Mouse (Mus musculus) kidney, adult 18-20 months (tissue): ENCODE measurements around the gene Phactr2.
"Not testable (repeated sequence)": the region's sequence is repeated elsewhere in the genome, so short reads cannot be mapped to it uniquely, and the experiment has no call there.

Experiments used
- DNase-seq: peaks from one replicate; pipeline ENCODE4 v3.0.0; 2021

The Phactr2 gene

DNA sequence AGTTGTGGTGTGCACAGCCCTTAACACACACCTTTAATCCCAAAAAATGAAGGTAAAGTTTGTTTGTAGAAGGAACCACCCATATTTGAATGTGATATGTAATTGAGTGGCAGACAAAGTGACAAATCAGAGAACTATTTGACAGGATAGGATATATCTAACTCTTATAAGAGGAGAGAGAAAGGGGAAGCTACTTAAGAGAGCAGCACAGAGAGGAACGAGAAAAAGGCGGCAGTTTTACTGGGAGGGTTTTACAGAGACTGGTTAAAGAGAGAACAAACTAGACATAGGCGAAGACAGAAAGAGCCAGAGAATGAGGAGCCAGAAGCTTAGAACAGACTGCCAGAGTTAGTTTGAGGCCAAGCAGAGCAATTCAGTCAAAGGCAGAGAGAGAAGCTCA, 273.4 kb downstream of the Phactr2 start:
- DNase-seq = no peak

GRCm38 (mm10) chr10:13199234-13199633, 275.0 kb downstream of the Phactr2 start:
- no peak for DNase-seq

GRCm38 (mm10) chr10:13196872-13197507, 277.2 kb downstream of the Phactr2 start:
- DNase-seq = no peak

GRCm38 (mm10) chr10:13193496-13193895, 280.7 kb downstream of the Phactr2 start:
- DNase-seq = not testable (repeated sequence)

GRCm38 (mm10) chr10:13192731-13193351, 281.4 kb downstream of the Phactr2 start, which contains the start of gene Ltv1:
Ltv1 (minus strand) TSS chr10:13193168.
- DNase-seq = peak; percentile 96

GRCm38 (mm10) chr10:13189881-13190280, 284.3 kb downstream of the Phactr2 start:
- DNase-seq = no peak

GRCm38 (mm10) chr10:13186754-13187153, 287.5 kb downstream of the Phactr2 start:
- DNase-seq = no peak

DNA sequence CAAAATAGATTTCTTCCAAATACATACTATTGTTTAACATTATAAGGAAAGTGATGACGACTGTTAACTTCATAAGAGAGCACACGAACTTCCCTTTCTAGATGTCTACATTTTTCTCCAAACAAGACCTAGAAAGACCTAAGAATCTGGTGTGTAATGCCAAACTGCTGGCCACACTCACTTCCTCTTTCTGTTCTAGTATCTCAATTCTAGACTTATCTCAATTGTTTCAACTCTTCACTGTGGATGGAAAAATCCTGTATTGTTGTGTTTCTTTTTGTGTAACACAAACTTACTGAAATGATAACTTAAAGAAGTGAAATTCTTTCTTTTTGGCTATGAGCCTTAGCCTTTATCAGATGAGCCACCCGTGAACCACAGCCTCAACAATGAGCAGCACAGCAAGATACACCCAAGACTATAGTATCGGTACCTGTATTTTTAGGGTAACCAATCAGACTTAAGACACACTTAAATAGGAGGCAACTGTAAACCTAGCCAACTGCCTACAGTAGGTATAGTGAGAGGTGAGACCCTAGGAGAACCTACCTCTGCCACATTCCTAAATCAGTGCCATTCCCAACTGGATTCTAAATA, 289.9 kb downstream of the Phactr2 start:
- DNase-seq = no peak

DNA sequence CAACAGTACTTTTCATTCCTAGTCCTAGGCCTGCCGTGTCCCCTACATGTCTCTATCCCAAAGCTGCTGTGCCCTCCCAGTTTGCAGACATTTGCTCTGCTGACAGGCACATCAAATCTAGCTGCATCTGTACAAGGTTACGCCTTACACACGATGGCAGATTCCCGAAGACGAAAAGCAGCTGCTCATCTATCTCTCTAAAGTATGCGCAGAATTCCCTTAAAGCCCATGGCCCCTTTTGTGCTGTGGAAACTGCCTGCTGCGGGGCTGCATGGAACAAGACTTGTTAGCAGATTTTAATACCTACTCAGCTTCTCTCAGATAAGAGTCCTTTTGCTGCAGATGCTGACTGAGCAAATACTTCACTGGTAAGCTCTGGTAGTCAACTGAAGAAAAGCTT, 294.0 kb downstream of the Phactr2 start:
- DNase-seq = no peak

GRCm38 (mm10) chr10:13177973-13178624, 296.1 kb downstream of the Phactr2 start, which contains the start of gene Zc2hc1b:
Zc2hc1b (minus strand) TSS chr10:13178023.
- no peak for DNase-seq

- no peak for DNase-seq
These were observed 298.3 kb downstream of the Phactr2 start for GRCm38 (mm10) chr10:13175866-13176265.

GRCm38 (mm10) chr10:13172798-13173221, 301.4 kb downstream of the Phactr2 start:
- no peak for DNase-seq

- DNase-seq = no peak
These were observed 302.8 kb downstream of the Phactr2 start for GRCm38 (mm10) chr10:13171461-13171860.

DNA sequence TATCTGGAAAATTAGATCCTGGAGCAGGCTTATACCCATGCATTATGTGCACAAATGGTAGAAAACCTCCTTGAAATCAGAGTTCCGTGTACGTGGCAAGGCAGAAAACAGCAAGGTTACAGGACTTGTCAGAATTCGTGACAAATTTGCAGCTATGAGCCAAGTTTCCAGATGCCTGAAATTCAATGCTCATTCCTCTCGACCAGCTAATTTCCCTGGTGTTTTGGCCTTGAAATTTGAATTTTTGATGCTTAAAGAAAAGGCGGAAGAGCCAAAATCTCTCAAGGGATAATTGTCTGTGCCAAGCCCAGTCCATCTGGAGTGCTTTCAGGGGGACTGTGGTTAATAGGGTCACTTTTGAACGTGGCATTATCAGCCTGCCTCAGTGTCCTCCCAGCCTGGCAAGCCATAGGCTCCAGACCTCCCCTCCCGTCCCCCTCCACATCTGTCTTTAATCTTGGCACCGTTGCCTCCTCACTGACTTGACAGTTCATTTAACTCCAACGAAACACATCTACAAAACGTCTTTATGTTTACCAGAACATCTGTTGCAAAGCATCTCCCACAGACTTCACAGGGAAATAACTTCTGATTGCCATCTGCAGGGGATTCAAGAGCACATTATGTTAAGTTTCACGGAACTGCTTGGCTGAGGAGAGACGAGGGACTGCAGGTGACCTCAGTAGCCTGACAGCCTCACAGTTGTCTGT, 303.3 kb downstream of the Phactr2 start:
- no peak for DNase-seq

DNA sequence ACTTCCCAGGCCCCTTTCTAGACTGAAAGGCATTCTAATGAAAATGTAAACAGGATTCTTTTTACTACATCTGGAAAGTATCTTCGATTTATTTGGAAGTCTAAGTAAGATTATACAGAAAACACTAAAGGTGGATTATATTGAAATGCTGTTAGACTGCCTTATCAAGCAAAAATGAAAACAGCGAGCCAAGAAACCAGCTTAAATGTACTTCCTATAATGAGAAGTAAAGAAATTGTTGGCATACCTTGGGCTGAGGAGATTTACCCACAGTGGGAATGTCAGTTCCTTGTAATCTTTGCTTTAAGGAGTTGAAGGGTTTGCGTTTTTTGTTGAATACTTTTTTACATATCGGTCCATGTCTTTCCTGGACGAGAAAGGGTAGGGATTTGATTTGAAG, 305.8 kb downstream of the Phactr2 start:
- DNase-seq = no peak

DNA sequence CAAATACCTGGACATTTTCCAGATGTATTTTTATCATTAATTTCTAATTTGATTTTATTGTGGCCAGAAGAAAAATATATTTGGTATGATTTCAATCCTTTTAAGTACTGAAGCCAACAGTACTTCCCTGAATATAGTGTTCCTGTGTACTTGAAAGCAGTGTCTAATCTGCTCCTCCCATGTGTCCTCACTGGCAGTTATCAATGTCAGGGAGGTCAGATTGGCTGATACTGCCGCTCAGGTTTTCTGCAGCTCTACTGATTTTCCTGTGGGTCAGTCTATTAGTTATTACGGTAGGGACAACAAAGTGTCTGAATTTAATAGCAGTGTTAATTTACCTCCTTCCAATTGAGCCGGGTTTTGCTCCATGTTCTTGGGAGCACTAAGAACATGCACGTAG, 312.2 kb downstream of the Phactr2 start:
- no peak for DNase-seq

DNA sequence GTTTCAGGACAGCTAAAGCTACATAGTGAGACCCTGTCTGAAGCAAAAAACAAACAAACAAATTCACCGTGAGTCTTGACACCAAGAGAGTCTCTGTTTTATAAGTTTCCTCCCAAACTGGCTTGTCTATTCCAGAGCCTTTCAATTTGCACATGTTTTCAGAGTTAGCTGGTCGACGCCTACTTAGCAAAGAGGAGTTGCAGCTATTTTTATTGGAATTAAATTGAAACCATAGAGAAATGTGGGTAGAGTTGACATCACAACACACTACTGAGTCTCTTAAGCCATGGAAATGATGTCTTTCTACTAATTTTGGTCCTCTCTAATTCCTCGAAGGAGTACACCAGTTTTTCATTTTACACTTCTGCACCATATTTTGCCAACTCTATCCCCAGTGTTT, 313.3 kb downstream of the Phactr2 start:
- no peak for DNase-seq
